Mouse (Mus musculus) C2C12 (cell line): Measurements from ENCODE around the gene Nrxn1.

Experiments
- CTCF ChIP-seq: IDR thresholded peaks from one replicate; pipeline ENCODE4 v1.5.1; 2011; ENCODE audit not compliant: control insufficient read depth, insufficient read depth, insufficient read length
- FOSL1 ChIP-seq: IDR thresholded peaks from one replicate; pipeline ENCODE4 v1.8.0; 2011; ENCODE audit warnings: mild to moderate bottlenecking, low read length; ENCODE audit not compliant: poor library complexity, insufficient read depth, severe bottlenecking

DNA sequence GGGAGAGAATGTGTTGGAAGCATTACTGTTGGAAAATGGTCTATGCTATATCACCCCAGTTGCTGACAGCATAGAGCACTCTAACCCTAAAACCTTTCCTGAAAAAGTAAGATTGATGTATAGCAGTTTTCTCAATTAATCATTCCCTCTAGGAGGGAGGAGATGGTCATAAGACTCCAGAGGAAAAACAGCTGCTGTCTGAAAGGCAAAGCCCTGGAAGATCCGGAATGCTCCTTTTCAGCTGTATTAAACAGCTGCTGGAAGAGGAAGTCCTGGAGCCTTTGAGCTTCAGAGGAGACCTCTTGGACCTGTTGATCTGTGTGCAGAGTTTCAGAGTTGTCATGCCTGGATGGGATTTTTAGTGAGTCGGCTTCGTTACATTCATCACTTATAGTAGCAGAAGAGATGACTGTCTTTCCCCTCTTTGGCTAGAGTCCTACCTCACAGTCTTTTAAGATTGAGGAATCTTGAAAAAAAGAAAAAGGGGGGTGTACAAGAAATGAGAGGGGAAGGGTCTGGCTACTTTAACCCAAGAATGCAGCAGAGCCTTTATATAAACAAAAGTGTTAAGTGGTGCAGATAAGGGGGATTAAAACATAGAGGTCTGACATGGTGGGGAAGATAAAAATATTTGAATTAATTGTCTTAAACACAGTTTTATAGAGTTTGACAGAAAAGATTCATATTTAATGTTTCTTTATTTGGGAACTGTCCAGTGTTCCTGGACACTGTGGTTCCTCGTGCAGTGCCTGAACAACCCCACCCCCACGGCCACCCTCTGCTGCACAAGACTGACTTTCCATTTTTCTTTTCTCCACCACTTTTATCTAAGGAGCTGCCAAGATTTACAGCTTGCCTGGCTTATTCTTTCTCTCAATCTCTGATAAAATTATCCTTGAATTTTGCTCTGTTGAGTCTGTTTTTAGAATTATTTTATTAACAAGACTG, 710.1 kb downstream of the Nrxn1 start:
- no peak for TF ChIP-seq CTCF
- no peak for TF ChIP-seq FOSL1
